Mouse (Mus musculus) lung, postnatal 10 days (tissue): ENCODE results near the gene Dph6.
A peak's percentile ranks its signal among the peaks of the same experiment; 100 is the strongest.

Experiments
- DNase-seq: peaks from one replicate; pipeline ENCODE4 v3.0.0; 2021

Gene Dph6

DNA sequence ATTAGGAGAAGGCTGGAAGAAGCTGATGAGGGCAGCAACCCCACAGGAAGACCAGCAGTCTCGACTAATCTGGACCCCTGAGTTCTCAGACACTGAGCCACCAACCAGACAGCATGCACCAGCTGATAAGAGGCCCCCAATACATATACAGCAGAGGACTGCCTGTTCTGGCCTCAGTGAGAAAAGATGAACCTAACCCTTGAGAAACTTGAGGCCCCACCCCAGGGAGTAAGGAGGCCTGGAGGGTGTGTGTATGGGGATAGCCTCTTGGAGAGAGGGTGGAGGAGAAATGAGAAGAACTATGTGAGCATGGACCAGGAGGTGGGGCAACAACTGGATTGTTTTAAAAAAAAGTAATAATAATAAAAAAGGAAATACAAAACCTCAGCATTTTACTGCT is 118.7 kb downstream of the Dph6 start:
- no peak for DNase-seq

DNA sequence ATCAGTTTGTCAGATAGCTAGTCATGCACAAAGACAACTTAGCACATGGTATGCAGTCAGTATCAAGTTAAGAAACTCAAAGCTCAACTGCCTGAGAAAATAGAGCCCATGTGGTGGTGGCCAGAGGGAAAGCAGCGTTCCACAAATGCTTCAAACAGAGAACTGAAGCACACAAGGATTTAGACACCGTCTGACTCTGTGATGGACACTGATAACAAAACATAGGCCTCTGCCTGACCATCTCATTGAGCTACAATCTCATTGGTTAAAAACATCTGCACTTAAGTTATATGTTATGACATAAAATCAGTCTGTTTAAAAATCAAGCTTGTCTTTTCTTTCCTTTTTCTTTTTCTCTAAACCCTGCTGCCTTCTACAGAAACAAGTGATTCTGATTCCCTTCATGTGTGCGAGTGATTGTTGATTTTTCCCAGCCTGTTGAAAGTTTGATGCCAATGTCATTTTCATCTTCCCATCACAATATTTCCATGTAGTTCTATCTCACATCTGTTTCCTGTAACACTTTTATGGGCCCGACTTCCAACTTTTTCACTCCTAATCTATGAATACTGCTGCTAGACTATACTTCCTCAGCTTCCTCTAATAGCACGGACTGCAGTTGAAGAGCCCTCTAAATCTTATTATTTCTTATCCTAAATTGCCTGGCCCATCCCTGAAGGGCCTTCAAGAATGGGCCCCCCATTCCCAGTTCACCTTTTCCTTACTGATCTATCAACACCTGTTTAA is 123.6 kb downstream of the Dph6 start:
- peak; percentile 40 for DNase-seq

DNA sequence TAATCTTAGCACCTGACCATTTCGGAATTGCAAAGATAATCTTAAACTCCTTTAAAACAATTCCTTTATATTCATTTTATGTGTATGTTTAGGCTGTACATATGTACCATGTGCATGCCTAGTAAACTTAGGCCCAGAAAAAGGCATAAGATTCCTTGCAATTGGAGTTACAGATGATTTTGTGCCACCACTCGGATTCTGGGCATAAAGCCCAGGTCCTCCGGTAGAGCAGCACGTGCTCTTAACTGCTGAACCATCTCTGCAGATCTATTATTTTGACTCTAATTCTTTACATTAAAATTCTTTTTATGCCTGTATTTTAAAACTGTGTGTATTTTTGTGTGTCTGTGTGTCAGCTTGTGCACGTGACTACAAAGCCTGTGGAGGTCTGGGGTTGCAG is 134.3 kb downstream of the Dph6 start:
- DNase-seq: no peak

DNA sequence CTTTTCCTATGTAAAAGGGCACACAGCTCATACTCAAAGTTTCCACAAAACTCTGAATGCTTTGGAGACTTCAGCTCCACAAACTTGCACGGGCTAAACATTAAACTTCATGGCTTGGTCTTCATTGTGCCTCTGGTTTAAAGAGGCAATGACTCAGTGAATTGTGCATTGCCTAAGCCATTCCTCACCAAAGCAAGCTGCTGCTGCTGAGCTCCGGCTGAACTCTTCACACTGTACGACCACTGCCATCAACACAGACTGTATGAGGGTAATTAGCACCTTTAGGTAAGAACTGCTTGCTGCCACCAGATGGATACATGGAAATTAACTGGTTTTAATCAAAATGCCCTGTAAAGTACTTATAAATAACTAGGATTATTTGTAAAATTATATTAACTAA is 134.9 kb downstream of the Dph6 start:
- no peak for DNase-seq

DNA sequence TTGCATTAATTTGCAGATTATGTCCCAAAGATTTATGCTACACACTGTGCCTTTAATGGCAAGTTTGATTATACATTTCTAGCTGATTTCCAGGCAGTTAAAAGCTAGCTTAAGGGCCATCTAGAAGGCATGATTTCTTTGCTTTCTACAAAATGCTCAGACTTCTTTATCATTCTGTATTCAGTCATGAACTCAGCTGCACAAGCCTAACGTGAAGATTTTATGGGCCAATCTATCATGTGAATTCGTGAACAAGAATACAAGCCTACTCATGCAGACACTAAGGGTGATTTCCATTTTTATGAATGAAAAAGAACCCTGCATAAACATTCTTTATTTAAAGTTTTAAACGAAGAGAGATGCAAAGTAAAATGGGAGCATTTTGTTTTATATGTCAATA is 162.4 kb downstream of the Dph6 start:
- DNase-seq: no peak

DNA sequence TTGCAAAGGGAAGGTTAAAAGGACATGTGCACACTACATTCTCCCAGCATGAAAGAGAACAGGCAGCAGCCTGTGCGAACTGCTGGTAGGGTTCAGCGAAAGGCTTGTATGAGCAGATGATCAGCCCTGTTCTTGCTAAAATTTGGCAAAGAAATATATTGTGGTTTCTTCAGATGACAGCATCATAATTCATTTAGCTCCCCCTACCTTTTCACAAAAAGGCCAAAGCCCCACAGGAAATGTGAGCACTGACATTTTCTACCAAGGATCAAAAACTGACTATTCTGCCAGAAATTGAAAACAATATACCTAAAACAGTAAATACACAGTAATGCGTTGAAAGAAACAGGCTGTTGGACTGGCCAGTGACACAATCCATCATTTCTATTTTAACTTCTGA is 162.9 kb downstream of the Dph6 start:
- no peak for DNase-seq

DNA sequence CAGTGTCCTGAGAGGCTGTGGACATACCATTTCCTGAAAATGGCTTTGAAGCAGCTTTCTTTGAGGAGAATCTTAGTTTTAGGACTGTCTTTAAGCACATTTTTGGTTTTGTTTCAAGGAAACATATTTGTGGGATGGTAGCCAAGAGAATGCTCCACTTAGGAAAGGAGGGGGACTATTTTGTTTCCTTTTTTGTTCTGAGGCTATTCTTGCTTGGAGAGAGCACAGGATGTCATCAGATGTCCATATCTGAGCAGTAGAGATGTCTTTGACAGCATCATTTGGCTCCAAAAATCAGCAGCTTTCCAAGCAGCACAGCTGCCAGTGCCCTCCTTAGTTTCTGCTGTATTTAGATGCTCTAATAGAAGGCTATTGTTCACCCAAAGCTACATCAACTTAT is 167.8 kb downstream of the Dph6 start:
- no peak for DNase-seq
